Mouse (Mus musculus): ENCODE results near the gene Abcb10.

- TF ChIP-seq CTCF (IDR thresholded peaks at IDR 0.05; ENCODE audit: low read depth) (no peak), EP300 (IDR thresholded peaks at IDR 0.05; ENCODE audit: low read depth) (no peak)
Measured at GRCm38 (mm10) chr8:123982826-123983400, at the start of gene Abcb10.
